Mouse (Mus musculus) neural tube, embryonic 12.5 days (tissue): ENCODE data around the gene Itpkc. TPM values are rescaled to one million over a fixed set of nuclear protein-coding genes. Genes with fewer than 3 reads are reported as not detected.

ENCODE experiments used
- ATAC-seq: fragments of 200-750 bp; cut with Nextera tagmentation; 2 replicates; pipeline ENCODE4 v1.8.0; 2017; ENCODE audit warnings: low read depth, mild to moderate bottlenecking, moderate TSS enrichment, moderate library complexity; ENCODE audit not compliant: low FRiP score
- H3K27ac ChIP-seq: fragments of 300-500 bp; sonication (generic); 2 replicates; pipeline ENCODE4 v1.5.1; 2016
- H3K27me3 ChIP-seq: fragments of 300-500 bp; sonication (generic); replicated peaks from 2 replicates; pipeline ENCODE4 v1.6.1; 2016; ENCODE audit warnings: mild to moderate bottlenecking
- H3K36me3 ChIP-seq: fragments of 300-500 bp; sonication (generic); 2 replicates; pipeline ENCODE4 v1.6.1; 2016; ENCODE audit warnings: mild to moderate bottlenecking
- H3K4me1 ChIP-seq: fragments of 300-500 bp; sonication (generic); 2 replicates; pipeline ENCODE4 v1.6.1; 2016
- H3K4me2 ChIP-seq: fragments of 300-500 bp; sonication (generic); replicated peaks from 2 replicates; pipeline ENCODE4 v1.6.1; 2016; ENCODE audit warnings: mild to moderate bottlenecking
- H3K4me3 ChIP-seq: fragments of 300-500 bp; sonication (generic); 2 replicates; pipeline ENCODE4 v1.5.1; 2016
- H3K9ac ChIP-seq: fragments of 300-500 bp; sonication (generic); 2 replicates; pipeline ENCODE4 v1.6.1; 2016; ENCODE audit warnings: mild to moderate bottlenecking
- H3K9me3 ChIP-seq: fragments of 300-500 bp; sonication (generic); 2 replicates; pipeline ENCODE4 v1.6.1; 2016; ENCODE audit warnings: mild to moderate bottlenecking
- WGBS: fragments of 180-500 bp; shearing (Covaris S2); methylation state at CpG from one replicate; pipeline ENCODE4 v1.1.7; 2016; 5-methylcytosine and 5-hydroxymethylcytosine counted together
- polyA plus RNA-seq: library from polyadenylated mRNA; unstranded; fragments of >200 nt; fragmentation: Nextera tagmentation; extraction: Ambion mirVana; gene quantifications from 2 replicates; pipeline ENCODE4 v1.2.1, GENCODE M21; 2016

Itpkc gene
- polyA plus RNA-seq, 1 experiment from 2014 or later: 10.4 TPM

GRCm38 (mm10) chr7:27182498-27182897, 46.0 kb downstream of the Itpkc start:
- H3K27ac ChIP-seq: no peak overlapping the region
- H3K4me1 ChIP-seq: peaks cover 9% of the 10 kb centered on the region
- no peak overlapping the region for H3K4me3 ChIP-seq
- no peak overlapping the region for H3K4me2 ChIP-seq
- no peak for ATAC-seq
- WGBS: 91% methylated on average over 1 of the region's 1 CpGs
- no peaks in the 10 kb centered on the region for H3K27me3 ChIP-seq
- no peak overlapping the region for H3K9ac ChIP-seq
- H3K9me3 ChIP-seq: no peaks in the 10 kb centered on the region
- peaks cover 41% of the 10 kb centered on the region for H3K36me3 ChIP-seq

- H3K9me3 ChIP-seq: no peaks in the 10 kb centered on the region
- WGBS: 71% methylated on average over 14 of the region's 14 CpGs
- H3K4me1 ChIP-seq: peaks cover 9% of the 10 kb centered on the region
- no peak within 1 kb of the TSS for H3K27ac ChIP-seq
- no peak within 1 kb of the TSS for H3K9ac ChIP-seq
- no peak for ATAC-seq
- no peak within 1 kb of the TSS for H3K4me3 ChIP-seq
- H3K27me3 ChIP-seq: no peaks in the 10 kb centered on the region
- H3K4me2 ChIP-seq: no peak within 1 kb of the TSS
- H3K36me3 ChIP-seq: peaks cover 27% of the 10 kb centered on the region
Observed at GRCm38 (mm10) chr7:27180837-27181695, 47.4 kb downstream of the Itpkc start, which contains the start of the genes Gm21983 and Mia. Gene Gm21983 (minus strand): TSS chr7:27181086. Gene Mia (minus strand): TSS chr7:27181157.

GRCm38 (mm10) chr7:27180036-27180435, 48.4 kb downstream of the Itpkc start:
- Histone ChIP-seq H3K9ac (no peak overlapping the region), H3K36me3 (peaks cover 24% of the 10 kb centered on the region), H3K4me2 (no peak overlapping the region), H3K27ac (no peak overlapping the region), H3K4me1 (peaks cover 9% of the 10 kb centered on the region), H3K27me3 (no peaks in the 10 kb centered on the region), H3K4me3 (no peak overlapping the region), H3K9me3 (no peaks in the 10 kb centered on the region)
- ATAC-seq: no peak
- 54% methylated on average over 5 of the region's 5 CpGs for WGBS

GRCm38 (mm10) chr7:27179217-27179918, 49.1 kb downstream of the Itpkc start:
- H3K27ac ChIP-seq: 0 out of 2 replicates have a peak overlapping the region, but pooled peaks have one; percentile 37
- H3K4me1 ChIP-seq: peaks cover 9% of the 10 kb centered on the region
- H3K9me3 ChIP-seq: no peaks in the 10 kb centered on the region
- H3K4me3 ChIP-seq: peak overlapping the region; percentile 75
- H3K27me3 ChIP-seq: no peaks in the 10 kb centered on the region
- H3K36me3 ChIP-seq: peaks cover 24% of the 10 kb centered on the region
- 50% methylated on average over 16 of the region's 16 CpGs for WGBS
- H3K9ac ChIP-seq: no peak overlapping the region
- H3K4me2 ChIP-seq: peak overlapping the region; percentile 53
- ATAC-seq: 0 out of 2 replicates have a peak, but pooled peaks have one; percentile 1

- under 1% methylated on average over 53 of the region's 53 CpGs for WGBS
- peak; percentile 97 for ATAC-seq
- Histone ChIP-seq H3K27ac (peak within 1 kb of the TSS; percentile 81; the same call in 1 of the 2 replicates), H3K9me3 (no peaks in the 10 kb centered on the region), H3K4me3 (peak within 1 kb of the TSS; percentile 75), H3K27me3 (no peaks in the 10 kb centered on the region), H3K4me2 (peak within 1 kb of the TSS; percentile 53), H3K4me1 (peaks cover 9% of the 10 kb centered on the region), H3K36me3 (peaks cover 27% of the 10 kb centered on the region), H3K9ac (peak within 1 kb of the TSS; percentile 62)
Observed at GRCm38 (mm10) chr7:27178324-27179216, 49.9 kb downstream of the Itpkc start, which contains the start of gene Rab4b. Gene Rab4b (minus strand): TSS chr7:27178896.

GRCm38 (mm10) chr7:27177942-27178323, 50.5 kb downstream of the Itpkc start:
- Histone ChIP-seq H3K27me3 (no peaks in the 10 kb centered on the region), H3K4me3 (peak overlapping the region; percentile 75), H3K9ac (peak overlapping the region; percentile 62), H3K27ac (peak overlapping the region; percentile 81; the same call in 1 of the 2 replicates), H3K36me3 (peaks cover 25% of the 10 kb centered on the region), H3K4me2 (peak overlapping the region; percentile 53), H3K9me3 (no peaks in the 10 kb centered on the region), H3K4me1 (peaks cover 9% of the 10 kb centered on the region)
- ATAC-seq: peak; percentile 23; the same call in 1 of the 2 replicates
- 19% methylated on average over 4 of the region's 4 CpGs for WGBS

GRCm38 (mm10) chr7:27174896-27175295, 53.6 kb downstream of the Itpkc start:
- WGBS: 94% methylated on average over 7 of the region's 7 CpGs
- Histone ChIP-seq H3K27ac (no peak overlapping the region), H3K4me3 (no peak overlapping the region), H3K9ac (no peak overlapping the region), H3K4me2 (no peak overlapping the region), H3K27me3 (no peaks in the 10 kb centered on the region), H3K9me3 (no peaks in the 10 kb centered on the region), H3K4me1 (peaks cover 9% of the 10 kb centered on the region), H3K36me3 (peaks cover 48% of the 10 kb centered on the region)
- ATAC-seq: no peak

- H3K9ac ChIP-seq: no peak overlapping the region
- WGBS: 95% methylated on average over 15 of the region's 15 CpGs
- no peak overlapping the region for H3K4me3 ChIP-seq
- no peaks in the 10 kb centered on the region for H3K9me3 ChIP-seq
- H3K4me2 ChIP-seq: no peak overlapping the region
- peaks cover 48% of the 10 kb centered on the region for H3K36me3 ChIP-seq
- peaks cover 7% of the 10 kb centered on the region for H3K4me1 ChIP-seq
- H3K27ac ChIP-seq: no peak overlapping the region
- H3K27me3 ChIP-seq: no peaks in the 10 kb centered on the region
- ATAC-seq: no peak
Observed at GRCm38 (mm10) chr7:27174496-27174895, 54.0 kb downstream of the Itpkc start.

GRCm38 (mm10) chr7:27170981-27171380, 57.5 kb downstream of the Itpkc start:
- Histone ChIP-seq H3K9me3 (no peaks in the 10 kb centered on the region), H3K27ac (no peak overlapping the region), H3K4me3 (no peak overlapping the region), H3K36me3 (peaks cover 50% of the 10 kb centered on the region), H3K4me1 (peaks cover 9% of the 10 kb centered on the region), H3K9ac (no peak overlapping the region), H3K27me3 (no peaks in the 10 kb centered on the region), H3K4me2 (no peak overlapping the region)
- ATAC-seq: no peak
- WGBS: 90% methylated on average over 3 of the region's 3 CpGs

- no peak overlapping the region for H3K9ac ChIP-seq
- no peak for ATAC-seq
- peaks cover 33% of the 10 kb centered on the region for H3K4me1 ChIP-seq
- no peaks in the 10 kb centered on the region for H3K27me3 ChIP-seq
- peaks cover 48% of the 10 kb centered on the region for H3K36me3 ChIP-seq
- H3K4me2 ChIP-seq: no peak overlapping the region
- no peak overlapping the region for H3K27ac ChIP-seq
- H3K4me3 ChIP-seq: no peak overlapping the region
- no peaks in the 10 kb centered on the region for H3K9me3 ChIP-seq
- 88% methylated on average over 5 of the region's 5 CpGs for WGBS
Observed at GRCm38 (mm10) chr7:27168371-27168770, 60.1 kb downstream of the Itpkc start.

- peak overlapping the region; percentile 90 for H3K9ac ChIP-seq
- H3K4me3 ChIP-seq: peak overlapping the region; percentile 75
- H3K9me3 ChIP-seq: no peaks in the 10 kb centered on the region
- peaks cover 49% of the 10 kb centered on the region for H3K36me3 ChIP-seq
- H3K27ac ChIP-seq: peak overlapping the region; percentile 96; the same call in 1 of the 2 replicates
- peak overlapping the region; percentile 77 for H3K4me2 ChIP-seq
- ATAC-seq: 0 out of 2 replicates have a peak, but pooled peaks have one; percentile 0
- peaks cover 41% of the 10 kb centered on the region for H3K4me1 ChIP-seq
- WGBS: 78% methylated on average over 11 of the region's 11 CpGs
- no peaks in the 10 kb centered on the region for H3K27me3 ChIP-seq
Observed at GRCm38 (mm10) chr7:27167475-27168094, 60.9 kb downstream of the Itpkc start.
